Mouse (Mus musculus) T-helper 17 cell (primary cell): Measurements from ENCODE around the gene Peli1.

Source experiments
- in situ Hi-C, 2 experiments: fragments of 300-600 bp; cut with MboI, MseI; formaldehyde crosslinking; loops; 1 replicate in 1 of 2; 2 replicates in 1 of 2; pipeline ENCODE4 v1.15.1; 2025; ENCODE audit warnings: high pct_unique_total_duplicates in 2 of 2

Peli1 gene

GRCm38 (mm10) chr11:21091428-21092405, 626 bp downstream of the Peli1 start:
- in situ Hi-C loops = loop anchor here (5.0 to 25.0 kb wide), 4 partner anchors 36 to 1753 kb away; partner anchors contain the start of genes Mdh1 (in 1 of the 2) and Wdpcp (in 1 of the 2)

GRCm38 (mm10) chr11:21092621-21093020, 1.5 kb downstream of the Peli1 start:
- in situ Hi-C loops = loop anchor here (5.0 to 25.0 kb wide), 4 partner anchors 35 to 1752 kb away; partner anchors contain the start of genes Mdh1 (in 1 of the 2) and Wdpcp (in 1 of the 2)

- in situ Hi-C loops = loop anchor here (5.0 to 25.0 kb wide), 4 partner anchors 34 to 1752 kb away; partner anchors contain the start of genes Mdh1 (in 1 of the 2) and Wdpcp (in 1 of the 2)
Observed at GRCm38 (mm10) chr11:21093081-21093815, 2.2 kb downstream of the Peli1 start.

- in situ Hi-C loops = loop anchor here (10.0 to 25.0 kb wide), 3 partner anchors 148 to 1748 kb away; partner anchors contain the start of genes Mdh1 (in 1 of the 2) and Wdpcp (in 1 of the 2)
Observed at GRCm38 (mm10) chr11:21096590-21096989, 5.5 kb downstream of the Peli1 start.

DNA sequence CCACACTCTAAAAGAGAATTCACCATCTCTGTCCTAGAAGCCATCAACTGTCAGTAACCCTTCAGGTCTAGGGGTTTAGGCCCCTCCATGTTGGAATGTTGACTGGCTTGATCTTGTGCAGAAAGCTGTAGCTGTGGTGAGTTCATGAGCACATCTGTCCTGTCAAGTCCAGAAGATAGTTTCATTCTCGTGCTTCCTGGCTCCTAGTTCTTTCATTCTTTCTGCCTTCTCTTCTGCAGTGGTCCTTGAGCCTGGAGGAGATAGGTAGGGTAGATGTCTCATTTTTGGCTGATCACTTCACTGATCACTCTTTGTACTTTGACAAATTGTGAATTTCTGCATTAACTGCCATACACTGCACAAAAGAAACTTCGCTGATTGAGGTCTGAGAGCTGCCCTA, 7.4 kb downstream of the Peli1 start:
- in situ Hi-C loops = loop anchor here (10.0 to 25.0 kb wide), 3 partner anchors 146 to 1746 kb away; partner anchors contain the start of genes Mdh1 (in 1 of the 2) and Wdpcp (in 1 of the 2)

DNA sequence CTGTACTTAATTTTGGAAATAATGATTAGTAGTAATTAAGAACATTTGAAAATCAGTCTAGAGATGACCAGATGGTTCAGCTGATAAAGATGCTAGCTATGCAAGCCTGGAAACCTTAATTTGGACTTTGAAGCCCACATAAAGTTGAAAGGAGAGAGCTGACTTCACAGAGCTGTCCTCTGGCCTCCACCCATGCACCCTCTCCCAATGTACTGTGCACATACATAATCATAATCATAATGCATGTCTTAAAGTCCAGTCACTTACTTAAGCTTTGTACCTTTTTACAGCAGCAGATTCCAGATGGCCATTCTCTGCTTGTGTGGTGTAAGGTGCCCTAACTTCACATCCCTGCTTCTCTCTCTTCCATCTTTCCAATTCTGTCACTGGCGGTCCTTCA, 9.6 kb downstream of the Peli1 start:
- in situ Hi-C loops = loop anchor here in 1 of 2 experiments (10.0 kb wide), 2 partner anchors 124 to 1126 kb away; no protein-coding TSS in a partner anchor

DNA sequence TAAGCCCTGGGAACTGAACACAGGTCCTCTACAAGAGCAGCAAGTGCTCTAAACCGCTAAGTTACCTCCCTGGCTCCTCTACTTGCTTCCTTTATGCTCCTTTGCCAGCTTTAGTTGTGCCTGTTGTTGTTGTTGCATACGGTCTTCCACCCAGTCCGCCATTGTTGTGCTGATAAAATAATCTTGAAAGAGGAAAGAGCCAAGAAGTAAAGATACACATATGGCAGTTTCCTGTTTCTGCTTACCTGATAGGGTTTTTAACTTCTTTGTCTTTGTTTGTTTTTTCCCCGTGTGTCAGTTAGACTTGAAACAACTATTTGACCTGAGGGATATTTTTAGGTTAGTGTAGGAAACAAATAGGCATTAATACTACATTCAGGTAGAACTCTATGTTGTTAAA, 10.2 kb downstream of the Peli1 start:
- in situ Hi-C loops = loop anchor here in 1 of 2 experiments (10.0 kb wide), 2 partner anchors 124 to 1126 kb away; no protein-coding TSS in a partner anchor

DNA sequence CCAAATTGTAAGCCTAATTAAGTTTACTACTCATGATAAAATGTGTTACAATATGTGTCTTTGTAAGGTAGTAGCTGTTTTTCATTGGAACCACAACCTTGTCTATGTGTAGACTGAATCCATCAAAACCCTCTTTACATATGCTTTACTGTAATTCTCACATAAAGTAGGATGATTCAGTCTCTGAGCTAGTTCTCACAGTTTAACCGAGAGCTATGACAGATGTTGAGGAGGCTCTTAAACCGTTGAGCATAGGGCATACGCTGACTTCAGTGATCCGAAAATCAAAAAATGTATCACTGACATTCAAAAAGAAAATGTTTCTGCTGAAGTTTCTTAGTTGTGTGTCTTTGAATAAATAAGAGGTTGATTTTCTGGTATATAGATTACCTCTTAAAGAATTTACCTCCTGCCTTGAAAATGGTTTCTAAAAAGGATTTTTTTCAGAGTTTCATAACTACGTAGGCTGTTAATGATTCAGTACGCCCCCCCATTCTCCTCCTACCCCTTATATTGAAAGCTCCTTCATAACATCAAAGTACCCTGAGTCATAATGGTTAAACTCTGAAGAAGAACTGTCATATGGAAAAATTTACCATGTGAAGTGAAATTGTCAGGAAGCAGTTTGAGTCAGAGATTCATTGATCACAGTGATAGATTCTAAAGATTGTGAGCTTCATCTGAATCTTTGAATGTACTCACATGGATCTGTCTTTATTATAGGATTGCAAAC, 11.3 kb downstream of the Peli1 start:
- in situ Hi-C loops = loop anchor here in 1 of 2 experiments (10.0 kb wide), 2 partner anchors 122 to 1128 kb away; no protein-coding TSS in a partner anchor

- in situ Hi-C loops = loop anchor here in 1 of 2 experiments (10.0 kb wide), 2 partner anchors 122 to 1128 kb away; no protein-coding TSS in a partner anchor
Observed at GRCm38 (mm10) chr11:21103186-21103585, 12.1 kb downstream of the Peli1 start.

DNA sequence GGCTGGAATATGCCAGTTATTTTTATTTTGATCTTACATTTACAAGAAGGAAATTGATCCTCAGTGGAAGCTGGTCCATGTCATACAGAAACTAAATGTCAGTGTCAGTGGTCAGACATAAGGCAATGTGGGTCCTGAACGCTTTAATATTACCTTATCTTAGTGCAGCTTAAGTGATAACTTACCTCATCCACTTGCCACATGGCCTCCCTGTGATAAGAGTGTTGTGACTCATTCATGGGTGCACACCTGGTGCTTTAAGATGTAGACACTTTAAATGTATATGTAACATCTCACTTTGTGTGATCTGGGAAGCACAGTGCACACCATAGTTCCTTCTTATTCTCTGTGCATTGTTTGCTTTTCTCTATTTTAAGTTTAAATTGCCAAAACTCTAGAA, 14.3 kb downstream of the Peli1 start:
- in situ Hi-C loops = loop anchor here (5.0 to 10.0 kb wide), 4 partner anchors 67 to 1131 kb away; no protein-coding TSS in a partner anchor

GRCm38 (mm10) chr11:21107120-21107519, 16.0 kb downstream of the Peli1 start:
- in situ Hi-C loops = loop anchor here (5.0 to 10.0 kb wide), 4 partner anchors 65 to 1132 kb away; no protein-coding TSS in a partner anchor

DNA sequence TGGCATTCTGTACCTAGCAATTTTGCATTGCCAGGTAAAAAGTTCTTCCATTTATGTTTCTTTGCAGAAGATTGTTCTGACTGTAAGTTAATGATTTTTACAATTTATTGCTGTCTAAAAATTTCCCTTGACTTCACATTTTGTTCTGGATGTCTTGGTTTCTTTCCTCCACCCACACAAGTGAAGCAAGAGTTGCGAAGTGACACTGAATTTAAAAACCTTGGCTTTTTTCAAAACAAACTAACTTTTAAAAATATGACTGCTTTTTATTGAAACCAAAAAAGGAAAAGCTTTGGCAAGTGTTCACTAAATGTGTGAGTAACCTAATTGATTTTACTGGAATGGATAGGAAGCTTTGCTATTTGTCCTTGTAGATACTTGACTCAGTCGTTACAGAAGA, 18.2 kb downstream of the Peli1 start:
- in situ Hi-C loops = loop anchor here (5.0 to 10.0 kb wide), 4 partner anchors 63 to 1134 kb away; no protein-coding TSS in a partner anchor

GRCm38 (mm10) chr11:21114516-21114915, 23.4 kb downstream of the Peli1 start:
- in situ Hi-C loops = no loop called here

- in situ Hi-C loops = no loop called here
Observed at GRCm38 (mm10) chr11:21115804-21116203, 24.7 kb downstream of the Peli1 start.

DNA sequence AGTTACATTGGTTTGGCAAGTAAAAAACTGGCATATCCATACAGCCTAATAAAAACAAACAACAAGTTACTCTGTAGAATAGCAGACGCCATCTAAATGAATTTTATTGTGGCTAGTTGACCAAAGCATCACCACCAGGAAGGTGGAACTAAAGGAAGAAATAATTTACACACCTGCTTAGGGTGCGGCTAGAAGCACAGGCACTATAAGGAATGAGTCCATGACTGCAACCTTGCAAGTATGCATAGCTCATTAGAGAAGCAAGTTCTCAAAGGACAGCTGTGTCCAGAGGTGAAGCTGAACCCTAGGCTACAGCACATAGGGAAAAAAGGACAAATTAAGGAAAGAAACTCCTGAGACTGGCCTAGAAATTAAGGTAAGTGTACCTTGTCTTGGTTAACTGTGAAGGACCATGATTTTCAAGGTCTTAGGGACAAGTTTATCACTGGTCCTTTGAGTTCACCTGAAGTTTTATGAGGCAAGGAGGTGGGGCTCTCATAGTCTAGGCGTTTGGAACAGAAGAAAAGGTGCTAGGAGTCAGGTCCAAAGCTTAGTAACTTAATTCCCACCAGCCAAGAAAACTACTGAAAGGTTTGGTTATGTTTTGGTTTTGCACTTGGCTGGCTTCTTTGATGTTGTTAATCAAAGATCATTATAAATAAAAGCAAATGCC, 25.7 kb downstream of the Peli1 start:
- in situ Hi-C loops = no loop called here

DNA sequence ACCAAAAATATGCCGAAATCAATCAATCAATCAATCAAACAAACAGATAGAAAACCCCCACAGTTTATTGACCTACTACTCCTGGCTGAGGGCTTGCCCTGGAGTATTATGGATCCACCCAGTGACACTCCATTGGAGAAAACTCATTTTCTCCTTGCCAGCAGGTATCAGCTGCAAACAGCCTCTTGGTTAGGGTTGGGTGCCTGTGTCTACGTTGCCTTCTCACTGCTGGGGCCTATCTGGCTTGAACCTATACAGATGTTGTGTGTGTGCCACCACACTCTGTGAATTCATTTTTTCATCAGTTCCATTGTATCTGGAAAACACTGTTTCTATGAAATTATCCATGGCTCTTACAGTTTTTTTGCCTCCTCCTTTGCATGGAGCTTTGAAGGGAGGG, 30.6 kb downstream of the Peli1 start:
- in situ Hi-C loops = no loop called here

DNA sequence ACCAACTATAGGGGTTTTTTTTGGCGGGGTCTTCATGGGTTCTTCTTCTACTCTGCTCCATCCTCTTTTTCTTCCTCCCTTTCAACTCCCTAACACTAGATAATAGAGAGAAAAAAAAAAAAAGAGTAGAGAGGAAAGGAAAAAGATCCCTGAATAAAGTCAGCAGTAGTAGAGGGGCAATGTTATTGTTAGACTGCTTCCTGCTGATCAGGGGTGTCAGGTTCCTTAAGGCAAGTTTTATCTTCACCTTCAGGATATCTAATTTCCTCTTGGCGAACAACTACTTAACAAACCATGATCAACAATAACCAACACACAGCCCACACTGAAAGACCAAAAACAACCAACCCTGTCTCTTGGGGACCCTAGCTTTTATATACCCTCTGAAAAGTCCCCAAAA, 31.3 kb downstream of the Peli1 start:
- in situ Hi-C loops = no loop called here

- in situ Hi-C loops = no loop called here
Observed at GRCm38 (mm10) chr11:21131692-21132091, 40.6 kb downstream of the Peli1 start.

DNA sequence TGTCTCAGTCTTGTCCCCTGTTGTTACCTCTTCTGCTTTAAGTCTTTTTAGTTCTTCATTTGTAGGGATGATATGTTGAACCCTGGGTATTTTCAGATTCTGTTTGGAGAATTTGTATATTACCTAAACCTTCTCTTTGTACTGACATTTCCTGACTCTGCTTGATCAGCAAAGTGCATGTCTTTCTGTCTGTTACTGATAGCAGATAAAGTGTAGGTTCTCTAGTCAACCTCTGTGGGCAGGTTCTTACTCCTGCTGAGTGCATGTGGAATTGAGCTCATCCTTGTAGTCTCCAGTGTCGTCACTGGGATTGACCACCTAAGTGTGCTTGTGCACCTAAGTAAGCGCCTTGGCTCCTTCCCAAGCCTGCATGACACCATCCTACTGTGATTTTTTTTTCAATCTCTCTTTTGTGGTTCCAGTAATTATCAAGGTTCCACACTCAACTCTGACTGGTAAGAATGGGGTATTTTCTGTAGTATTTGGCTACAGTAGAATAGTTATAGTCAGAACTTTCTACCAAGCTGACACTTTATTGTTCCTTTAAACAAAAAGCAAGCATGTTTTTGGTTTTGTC, 43.9 kb downstream of the Peli1 start:
- in situ Hi-C loops = no loop called here
